Mouse (Mus musculus) c-Kit-positive CD71-positive TER-119-negative erythroid progenitor cells, embryonic 14.5 days (primary cell): Measurements from ENCODE around the gene Snapc4.

Experiments used
- DNase-seq: peaks from one replicate; pipeline ENCODE4 v3.0.0-alpha.2; 2013; ENCODE audit warnings: low read depth

The Snapc4 gene

DNA sequence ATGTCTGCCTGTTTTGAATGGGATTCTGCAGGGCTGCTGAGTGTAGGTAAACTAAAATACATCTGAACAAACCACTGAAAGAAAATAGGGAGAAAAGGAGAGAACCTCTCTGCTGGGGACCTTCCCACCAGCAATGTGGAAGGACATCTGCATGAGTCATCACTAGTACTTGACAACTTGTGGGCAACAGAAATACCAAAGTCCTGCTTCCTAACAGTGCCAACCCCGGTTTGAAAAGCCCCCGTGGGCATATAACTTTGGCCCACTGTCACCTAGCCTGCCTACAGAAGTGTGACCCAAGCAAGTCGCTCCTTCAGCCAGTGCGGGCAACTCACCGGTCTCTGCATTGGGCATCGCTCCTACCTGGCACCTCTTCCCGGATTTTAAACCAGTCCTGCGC, 8.1 kb downstream of the Snapc4 start:
- DNase-seq, result no peak

GRCm38 (mm10) chr2:26368572-26368971, 11.9 kb downstream of the Snapc4 start:
- DNase-seq, result no peak

- no peak for DNase-seq
These were observed 12.5 kb downstream of the Snapc4 start for GRCm38 (mm10) chr2:26367911-26368310.

- no peak for DNase-seq
These were observed 15.6 kb downstream of the Snapc4 start for GRCm38 (mm10) chr2:26364738-26365465.

DNA sequence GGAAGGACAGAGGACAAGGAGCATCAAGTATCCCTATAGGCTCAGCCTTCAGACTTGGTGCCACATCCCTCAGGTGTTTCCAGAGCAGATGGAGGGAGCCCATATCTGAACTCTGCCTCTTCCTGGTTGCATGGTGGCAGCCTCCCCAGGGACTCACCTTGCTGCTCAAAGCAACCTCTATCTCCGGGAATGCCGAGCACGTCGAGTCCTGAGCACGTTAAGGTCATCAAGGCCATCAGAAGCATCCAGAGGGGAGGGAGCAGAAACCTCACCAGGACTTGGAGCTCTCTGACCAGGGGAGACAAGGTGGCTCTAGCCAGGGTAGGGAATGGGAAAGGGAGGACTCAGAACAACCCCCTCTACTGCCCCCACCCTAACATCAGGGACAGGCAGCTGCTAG, 17.0 kb downstream of the Snapc4 start:
- no peak for DNase-seq

DNA sequence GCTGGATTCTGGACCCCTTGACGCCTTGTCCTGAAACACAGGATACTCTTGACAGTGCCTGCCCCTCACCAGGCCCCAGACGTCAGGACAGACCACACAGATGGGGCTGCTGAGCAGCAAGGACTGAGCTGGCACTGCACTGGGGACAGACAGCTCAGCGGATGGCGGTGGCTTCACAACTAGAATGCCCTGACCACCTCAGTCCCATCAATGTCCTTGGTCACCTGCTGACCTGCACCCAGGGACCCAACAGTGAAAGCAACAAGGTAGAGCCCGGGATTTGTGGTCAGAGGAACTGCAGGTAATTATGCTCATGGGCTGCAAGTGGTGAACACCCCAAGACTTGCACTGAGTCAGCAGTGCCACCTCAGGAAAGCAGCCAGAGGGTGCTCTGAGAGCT, 17.5 kb downstream of the Snapc4 start:
- no peak for DNase-seq

GRCm38 (mm10) chr2:26360772-26361171, 19.7 kb downstream of the Snapc4 start, which contains the start of gene Card9:
Gene Card9, minus strand, starts transcription at chr2:26360918.
- no peak for DNase-seq

GRCm38 (mm10) chr2:26359983-26360382, 20.5 kb downstream of the Snapc4 start:
- DNase-seq, result no peak

DNA sequence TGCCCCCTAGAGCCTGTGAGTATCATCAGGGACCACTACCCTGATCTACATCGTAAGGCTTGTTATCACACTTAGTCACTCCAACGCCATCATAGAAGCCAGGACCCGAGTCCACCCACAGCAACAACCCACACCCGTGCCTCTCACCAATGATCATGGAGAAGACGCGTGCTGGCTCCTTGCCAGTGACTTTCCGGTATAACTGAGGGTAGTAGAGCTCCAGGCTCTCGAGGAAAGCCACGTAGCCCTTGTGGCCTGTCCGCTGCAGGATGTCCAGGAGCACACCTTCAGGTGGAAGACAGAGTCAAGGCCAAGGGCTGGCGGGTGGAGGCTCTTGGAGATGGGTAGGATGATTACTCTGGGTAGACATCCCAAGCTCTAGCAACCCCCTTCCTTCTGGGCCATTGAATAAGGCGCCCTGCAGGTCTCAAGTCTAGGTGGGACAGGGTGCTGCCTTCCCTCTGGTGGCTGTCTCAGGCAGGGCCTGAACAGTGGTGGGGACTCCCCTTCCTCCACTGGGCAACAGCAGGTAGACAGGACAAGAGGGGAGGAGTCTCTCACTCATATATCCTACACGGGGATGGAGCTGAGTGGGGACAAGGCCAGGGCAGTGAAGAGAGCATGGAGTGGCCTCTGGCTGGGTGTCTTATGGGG, 21.7 kb downstream of the Snapc4 start:
- no peak for DNase-seq

DNA sequence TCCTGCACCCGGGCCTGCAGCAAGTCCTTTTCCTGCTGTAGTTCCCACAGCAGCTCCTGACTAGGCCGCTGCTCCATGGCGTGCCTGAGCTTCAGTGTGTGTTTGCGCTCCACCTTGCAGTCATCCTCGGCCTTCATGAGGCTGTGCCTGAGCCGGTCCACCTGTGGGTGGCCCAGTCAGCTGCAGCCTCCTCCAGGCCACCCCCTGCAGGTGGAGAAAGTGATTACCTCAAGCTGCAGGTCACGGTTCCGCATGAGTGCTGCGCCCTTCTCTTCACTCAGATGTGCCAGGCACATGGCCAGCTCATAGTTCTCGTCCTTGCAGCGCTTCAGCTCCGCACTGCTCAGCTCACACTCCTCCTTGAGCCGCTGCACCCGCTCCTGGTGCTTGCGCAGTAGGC, 23.0 kb downstream of the Snapc4 start:
- no peak for DNase-seq

DNA sequence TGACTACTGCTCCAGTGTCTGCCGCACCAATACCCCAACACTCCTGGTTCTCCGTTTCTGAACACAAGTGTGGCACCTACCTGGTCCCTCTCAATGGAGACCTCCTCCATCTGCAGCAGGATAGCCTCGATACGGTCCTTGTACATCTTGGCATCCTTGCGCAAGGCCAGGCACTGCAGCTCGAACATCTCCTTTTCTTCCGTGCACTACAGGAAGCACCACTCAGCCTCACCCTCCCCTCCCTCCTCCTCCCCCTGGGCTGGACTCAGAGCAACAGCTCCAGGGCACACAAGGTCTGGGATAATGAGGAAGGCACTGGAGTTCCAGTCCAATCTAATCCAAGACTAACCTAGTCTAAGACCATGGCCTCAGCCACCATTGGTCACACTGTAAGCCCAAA, 23.8 kb downstream of the Snapc4 start:
- no peak for DNase-seq

GRCm38 (mm10) chr2:26356231-26356630, 24.2 kb downstream of the Snapc4 start:
- no peak for DNase-seq

- no peak for DNase-seq
These were observed 26.1 kb downstream of the Snapc4 start for GRCm38 (mm10) chr2:26354401-26354800.

- no peak for DNase-seq
These were observed 27.1 kb downstream of the Snapc4 start for GRCm38 (mm10) chr2:26353066-26353980.

DNA sequence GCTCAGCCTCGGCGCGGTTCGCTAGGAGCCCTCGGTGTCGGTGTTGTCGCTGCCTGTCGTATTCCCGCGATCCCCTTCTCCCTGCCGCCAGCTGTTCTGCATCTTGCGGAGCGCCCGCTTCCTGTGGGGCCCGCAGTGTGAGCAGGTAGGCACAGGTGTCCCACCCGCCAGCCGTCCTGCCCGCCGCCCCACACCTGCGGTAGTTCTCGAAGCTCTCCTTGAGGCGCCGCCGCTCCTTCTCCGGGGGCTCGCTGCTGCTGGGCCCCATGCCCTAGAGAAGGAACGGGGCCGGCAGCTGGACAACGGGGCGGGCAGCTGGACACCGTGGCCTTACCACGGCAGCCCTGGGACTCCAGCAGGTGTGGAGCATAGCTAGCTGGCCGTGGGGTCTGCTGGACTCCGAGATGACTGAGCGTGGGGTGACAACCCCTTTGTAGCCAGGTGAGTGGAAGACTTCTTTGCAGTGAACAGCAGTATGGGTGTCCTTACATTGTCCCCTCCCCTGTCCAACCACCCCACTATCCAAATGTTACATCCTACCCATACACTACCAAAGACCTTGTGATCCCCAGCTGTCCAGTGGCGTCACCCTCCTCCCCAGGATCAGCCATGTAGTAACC, 28.1 kb downstream of the Snapc4 start:
- DNase-seq, result no peak

- DNase-seq, result peak; percentile 83
These were observed 28.8 kb downstream of the Snapc4 start, which contains the start of gene Dnlz for GRCm38 (mm10) chr2:26351358-26352290. Gene Dnlz, minus strand, starts transcription at chr2:26352110.

DNA sequence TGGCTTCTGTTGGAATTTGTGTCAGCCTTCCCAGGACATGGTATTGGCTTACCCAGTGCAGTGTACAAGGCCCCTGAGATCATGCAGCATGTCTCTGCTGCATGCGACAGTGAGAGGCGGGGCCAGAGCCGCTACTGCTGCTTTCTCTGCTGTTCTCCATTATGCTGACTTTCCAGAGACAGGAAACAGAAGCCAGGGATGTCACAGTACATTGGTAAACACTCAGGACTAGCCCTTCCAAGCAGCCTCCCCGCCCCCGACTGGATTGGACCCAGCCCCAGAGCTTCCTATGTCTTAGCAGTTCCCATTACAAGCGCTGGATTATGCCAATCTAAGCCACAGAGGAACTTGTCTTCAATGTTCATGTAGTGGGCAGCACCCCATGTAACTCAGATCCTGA, 32.2 kb downstream of the Snapc4 start:
- DNase-seq, result no peak

DNA sequence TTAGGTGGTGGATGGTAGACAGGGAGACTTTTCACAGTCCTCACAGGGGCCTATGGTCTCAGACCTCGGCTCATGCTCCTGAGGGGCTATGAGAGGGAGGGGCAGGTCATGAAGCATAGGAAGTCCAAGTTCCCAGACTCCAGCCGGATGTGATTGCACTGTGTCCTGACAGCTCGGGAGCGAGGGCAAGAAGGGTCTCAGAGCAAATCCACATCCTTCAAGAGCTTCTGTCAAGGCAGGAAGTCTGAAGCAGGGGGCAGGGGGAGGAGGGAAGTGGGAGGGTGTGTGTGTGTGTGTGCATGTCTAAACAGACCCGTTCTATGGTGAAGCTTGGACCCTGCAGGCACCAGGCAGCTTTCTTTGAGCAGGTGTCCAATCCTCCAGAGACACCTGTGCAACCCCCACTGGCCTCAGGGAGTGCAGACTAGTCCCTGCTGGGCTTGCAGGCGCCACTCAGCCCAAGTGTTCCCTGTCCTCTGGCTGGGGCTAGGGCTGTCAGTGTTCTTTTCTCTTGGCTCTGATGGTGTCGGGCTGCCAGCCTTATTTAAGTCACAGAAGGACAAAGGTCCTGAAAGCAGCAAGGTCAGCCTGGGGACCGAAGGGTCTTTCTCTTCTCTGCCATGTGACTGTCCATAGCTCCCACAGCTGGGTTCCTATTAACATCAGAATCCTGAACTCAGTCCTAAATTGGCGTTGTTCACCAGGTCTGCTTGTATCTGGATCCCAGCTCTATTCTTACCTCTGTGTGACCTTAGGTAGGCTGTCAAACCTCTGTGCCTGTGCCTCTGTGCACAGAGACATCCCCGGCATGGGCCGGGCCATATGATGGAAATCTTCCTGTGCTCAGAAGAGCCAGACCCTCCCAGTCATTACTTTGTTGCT, 37.6 kb downstream of the Snapc4 start:
- DNase-seq, result no peak

- DNase-seq, result no peak
These were observed 38.4 kb downstream of the Snapc4 start for GRCm38 (mm10) chr2:26342044-26342443.

GRCm38 (mm10) chr2:26341510-26341981, 38.9 kb downstream of the Snapc4 start:
- DNase-seq, result no peak
